Mouse (Mus musculus): ENCODE data around the gene Phyhd1. TPM values are rescaled to one million over a fixed set of nuclear protein-coding genes. Genes with fewer than 3 reads are reported as not detected.

Gene Phyhd1
- polyA plus RNA-seq, 1 experiment from 2014 or later = 7.2 TPM

- H3K9ac ChIP-seq (ENCODE audit: low read depth, low read length) = no peak overlapping the region
- H3K27ac ChIP-seq (ENCODE audit: low read length) = no peak overlapping the region
- no peak overlapping the region for H3K4me3 ChIP-seq (ENCODE audit: low read depth, low read length)
- ATAC-seq = no peak
- no peaks in the 10 kb centered on the region for H3K4me1 ChIP-seq (ENCODE audit: control insufficient read depth, insufficient read depth, low read length)
- 88% methylated on average over 5 of the region's 5 CpGs for WGBS
- H3K4me2 ChIP-seq (ENCODE audit: low read length) = no peak overlapping the region
- peaks cover 20% of the 10 kb centered on the region for H3K36me3 ChIP-seq (ENCODE audit: control insufficient read depth, insufficient read depth, low read length)
- H3K27me3 ChIP-seq (ENCODE audit: control insufficient read depth, insufficient read depth, low read depth, low read length) = no peaks in the 10 kb centered on the region
- H3K9me3 ChIP-seq (replicated peaks; ENCODE audit: control insufficient read depth, low read length, poor library complexity, severe bottlenecking) = no peaks in the 10 kb centered on the region
Observed at GRCm38 (mm10) chr2:30251417-30252104, 14.4 kb upstream of the Phyhd1 start.

GRCm38 (mm10) chr2:30252521-30252920 is 13.5 kb upstream of the Phyhd1 start:
- Histone ChIP-seq H3K9me3 (replicated peaks; ENCODE audit: control insufficient read depth, low read length, poor library complexity, severe bottlenecking) (no peaks in the 10 kb centered on the region), H3K4me2 (ENCODE audit: low read length) (no peak overlapping the region), H3K4me3 (ENCODE audit: low read depth, low read length) (no peak overlapping the region), H3K4me1 (ENCODE audit: control insufficient read depth, insufficient read depth, low read length) (no peaks in the 10 kb centered on the region), H3K36me3 (ENCODE audit: control insufficient read depth, insufficient read depth, low read length) (peaks cover 29% of the 10 kb centered on the region), H3K9ac (ENCODE audit: low read depth, low read length) (no peak overlapping the region), H3K27ac (ENCODE audit: low read length) (no peak overlapping the region), H3K27me3 (ENCODE audit: control insufficient read depth, insufficient read depth, low read depth, low read length) (no peaks in the 10 kb centered on the region)
- ATAC-seq = no peak
- 80% methylated on average over 3 of the region's 3 CpGs for WGBS

GRCm38 (mm10) chr2:30253809-30254208 is 12.2 kb upstream of the Phyhd1 start:
- peaks cover 36% of the 10 kb centered on the region for H3K36me3 ChIP-seq (ENCODE audit: control insufficient read depth, insufficient read depth, low read length)
- H3K4me3 ChIP-seq (ENCODE audit: low read depth, low read length) = no peak overlapping the region
- no peaks in the 10 kb centered on the region for H3K27me3 ChIP-seq (ENCODE audit: control insufficient read depth, insufficient read depth, low read depth, low read length)
- no peak overlapping the region for H3K9ac ChIP-seq (ENCODE audit: low read depth, low read length)
- no peak overlapping the region for H3K27ac ChIP-seq (ENCODE audit: low read length)
- ATAC-seq = no peak
- no peaks in the 10 kb centered on the region for H3K4me1 ChIP-seq (ENCODE audit: control insufficient read depth, insufficient read depth, low read length)
- no peak overlapping the region for H3K4me2 ChIP-seq (ENCODE audit: low read length)
- H3K9me3 ChIP-seq (replicated peaks; ENCODE audit: control insufficient read depth, low read length, poor library complexity, severe bottlenecking) = no peaks in the 10 kb centered on the region
- WGBS = 87% methylated on average over 5 of the region's 5 CpGs

- no peak for ATAC-seq
- no peak overlapping the region for H3K4me2 ChIP-seq (ENCODE audit: low read length)
- 96% methylated on average over 42 of the region's 42 CpGs for WGBS
- H3K9ac ChIP-seq (ENCODE audit: low read depth, low read length) = no peak overlapping the region
- H3K27ac ChIP-seq (ENCODE audit: low read length) = no peak overlapping the region
- H3K27me3 ChIP-seq (ENCODE audit: control insufficient read depth, insufficient read depth, low read depth, low read length) = no peaks in the 10 kb centered on the region
- no peaks in the 10 kb centered on the region for H3K9me3 ChIP-seq (replicated peaks; ENCODE audit: control insufficient read depth, low read length, poor library complexity, severe bottlenecking)
- peaks cover 34% of the 10 kb centered on the region for H3K36me3 ChIP-seq (ENCODE audit: control insufficient read depth, insufficient read depth, low read length)
- no peak overlapping the region for H3K4me3 ChIP-seq (ENCODE audit: low read depth, low read length)
- H3K4me1 ChIP-seq (ENCODE audit: control insufficient read depth, insufficient read depth, low read length) = no peaks in the 10 kb centered on the region
Observed at GRCm38 (mm10) chr2:30255631-30256395, 10.2 kb upstream of the Phyhd1 start.

- Histone ChIP-seq H3K27me3 (ENCODE audit: control insufficient read depth, insufficient read depth, low read depth, low read length) (no peaks in the 10 kb centered on the region), H3K36me3 (ENCODE audit: control insufficient read depth, insufficient read depth, low read length) (peaks cover 35% of the 10 kb centered on the region), H3K9me3 (replicated peaks; ENCODE audit: control insufficient read depth, low read length, poor library complexity, severe bottlenecking) (no peaks in the 10 kb centered on the region), H3K9ac (ENCODE audit: low read depth, low read length) (no peak overlapping the region), H3K4me3 (ENCODE audit: low read depth, low read length) (no peak overlapping the region), H3K4me1 (ENCODE audit: control insufficient read depth, insufficient read depth, low read length) (no peaks in the 10 kb centered on the region), H3K27ac (ENCODE audit: low read length) (no peak overlapping the region), H3K4me2 (ENCODE audit: low read length) (no peak overlapping the region)
- ATAC-seq = no peak
- WGBS = 97% methylated on average over 30 of the region's 30 CpGs
Observed at GRCm38 (mm10) chr2:30256616-30257350, 9.2 kb upstream of the Phyhd1 start.

GRCm38 (mm10) chr2:30257699-30258460 is 8.1 kb upstream of the Phyhd1 start:
- H3K4me1 ChIP-seq (ENCODE audit: control insufficient read depth, insufficient read depth, low read length) = no peaks in the 10 kb centered on the region
- H3K27ac ChIP-seq (ENCODE audit: low read length) = no peak overlapping the region
- 90% methylated on average over 7 of the region's 7 CpGs for WGBS
- H3K9me3 ChIP-seq (replicated peaks; ENCODE audit: control insufficient read depth, low read length, poor library complexity, severe bottlenecking) = no peaks in the 10 kb centered on the region
- no peaks in the 10 kb centered on the region for H3K27me3 ChIP-seq (ENCODE audit: control insufficient read depth, insufficient read depth, low read depth, low read length)
- H3K9ac ChIP-seq (ENCODE audit: low read depth, low read length) = no peak overlapping the region
- no peak for ATAC-seq
- H3K4me2 ChIP-seq (ENCODE audit: low read length) = no peak overlapping the region
- H3K4me3 ChIP-seq (ENCODE audit: low read depth, low read length) = no peak overlapping the region
- H3K36me3 ChIP-seq (ENCODE audit: control insufficient read depth, insufficient read depth, low read length) = peaks cover 40% of the 10 kb centered on the region

GRCm38 (mm10) chr2:30258600-30258999 is 7.4 kb upstream of the Phyhd1 start:
- Histone ChIP-seq H3K9ac (ENCODE audit: low read depth, low read length) (no peak overlapping the region), H3K4me3 (ENCODE audit: low read depth, low read length) (no peak overlapping the region), H3K27me3 (ENCODE audit: control insufficient read depth, insufficient read depth, low read depth, low read length) (no peaks in the 10 kb centered on the region), H3K9me3 (replicated peaks; ENCODE audit: control insufficient read depth, low read length, poor library complexity, severe bottlenecking) (no peaks in the 10 kb centered on the region), H3K36me3 (ENCODE audit: control insufficient read depth, insufficient read depth, low read length) (peaks cover 41% of the 10 kb centered on the region), H3K4me2 (ENCODE audit: low read length) (no peak overlapping the region), H3K27ac (ENCODE audit: low read length) (no peak overlapping the region), H3K4me1 (ENCODE audit: control insufficient read depth, insufficient read depth, low read length) (no peaks in the 10 kb centered on the region)
- 90% methylated on average over 4 of the region's 4 CpGs for WGBS
- ATAC-seq = no peak

- H3K9me3 ChIP-seq (replicated peaks; ENCODE audit: control insufficient read depth, low read length, poor library complexity, severe bottlenecking) = no peaks in the 10 kb centered on the region
- no peaks in the 10 kb centered on the region for H3K4me1 ChIP-seq (ENCODE audit: control insufficient read depth, insufficient read depth, low read length)
- ATAC-seq = no peak
- H3K9ac ChIP-seq (ENCODE audit: low read depth, low read length) = no peak overlapping the region
- H3K36me3 ChIP-seq (ENCODE audit: control insufficient read depth, insufficient read depth, low read length) = peaks cover 41% of the 10 kb centered on the region
- no peak overlapping the region for H3K4me3 ChIP-seq (ENCODE audit: low read depth, low read length)
- H3K4me2 ChIP-seq (ENCODE audit: low read length) = no peak overlapping the region
- no peak overlapping the region for H3K27ac ChIP-seq (ENCODE audit: low read length)
- 89% methylated on average over 15 of the region's 15 CpGs for WGBS
- no peaks in the 10 kb centered on the region for H3K27me3 ChIP-seq (ENCODE audit: control insufficient read depth, insufficient read depth, low read depth, low read length)
Observed at GRCm38 (mm10) chr2:30259131-30260064, 6.6 kb upstream of the Phyhd1 start.

Data from midbrain, embryonic 16.5 days (tissue).